Mouse (Mus musculus) liver, embryonic 11.5 days (tissue): ENCODE results near the gene Garem2. TPM values are rescaled to one million over a fixed set of nuclear protein-coding genes. Genes with fewer than 3 reads are reported as not detected.

Experiments
- ATAC-seq: fragments of 200-750 bp; cut with Nextera tagmentation; replicated peaks from 2 replicates; pipeline ENCODE4 v1.8.0; 2017; ENCODE audit warnings: moderate number of reproducible peaks, mild to moderate bottlenecking, moderate TSS enrichment, moderate library complexity; ENCODE audit not compliant: low FRiP score
- DNase-seq: peaks from one replicate; pipeline ENCODE4 v3.0.0-alpha.2; 2017; ENCODE audit warnings: low spot score
- H3K27ac ChIP-seq: fragments of 300-500 bp; sonication (generic); 2 replicates; pipeline ENCODE4 v1.5.1; 2014; ENCODE audit warnings: mild to moderate bottlenecking, low read depth, low read length, control low read depth
- H3K27me3 ChIP-seq: fragments of 300-500 bp; sonication (generic); replicated peaks from 2 replicates; pipeline ENCODE4 v1.6.1; 2014; ENCODE audit warnings: low read length, mixed read lengths; ENCODE audit not compliant: control insufficient read depth, insufficient read depth
- H3K36me3 ChIP-seq: fragments of 300-500 bp; sonication (generic); 2 replicates; pipeline ENCODE4 v1.6.1; 2014; ENCODE audit warnings: mild to moderate bottlenecking, low read length, moderate library complexity, mixed read lengths; ENCODE audit not compliant: control insufficient read depth, insufficient read depth
- H3K4me1 ChIP-seq: fragments of 300-500 bp; sonication (generic); replicated peaks from 2 replicates; pipeline ENCODE4 v1.6.1; 2014; ENCODE audit warnings: low read length, mixed read lengths; ENCODE audit not compliant: control insufficient read depth, insufficient read depth
- H3K4me2 ChIP-seq: fragments of 300-500 bp; sonication (generic); 2 replicates; pipeline ENCODE4 v1.6.1; 2014; ENCODE audit warnings: mild to moderate bottlenecking, control low read depth, moderate library complexity
- H3K4me3 ChIP-seq: fragments of 300-500 bp; sonication (generic); 2 replicates; pipeline ENCODE4 v1.5.1; 2014; ENCODE audit warnings: low read depth, low read length, control low read depth
- H3K9ac ChIP-seq: fragments of 300-500 bp; sonication (generic); 2 replicates; pipeline ENCODE4 v1.6.1; 2014; ENCODE audit warnings: low read depth, low read length, control low read depth
- H3K9me3 ChIP-seq: fragments of 300-500 bp; sonication (generic); 2 replicates; pipeline ENCODE4 v1.6.1; 2016; ENCODE audit warnings: low read length, inconsistent platforms, mixed read lengths; ENCODE audit not compliant: control insufficient read depth
- WGBS: fragments of 180-500 bp; shearing (Covaris S2); extraction: QIAGEN DNeasy Blood & Tissue Kit; methylation state at CpG from one replicate; pipeline ENCODE4 v1.1.7; 2014; 5-methylcytosine and 5-hydroxymethylcytosine counted together
- polyA plus RNA-seq: library from polyadenylated mRNA; unstranded; fragments of >200 nt; fragmentation: Nextera tagmentation; extraction: Ambion mirVana; gene quantifications from 2 replicates; pipeline ENCODE4 v1.2.1, GENCODE M21; 2014

Gene Garem2
- polyA plus RNA-seq, 1 experiment from 2014 or later: 0.18 TPM

- Histone ChIP-seq H3K4me1 (no peaks in the 10 kb centered on the region), H3K9me3 (no peaks in the 10 kb centered on the region), H3K27ac (no peak overlapping the region), H3K36me3 (0 out of 2 replicates have a peak, but pooled peaks cover under 1% of the 10 kb centered on the region), H3K4me3 (no peak overlapping the region), H3K9ac (no peak overlapping the region), H3K4me2 (no peak overlapping the region), H3K27me3 (no peaks in the 10 kb centered on the region)
- WGBS: 86% methylated on average over 5 of the region's 5 CpGs
- ATAC-seq (no peak), DNase-seq (no peak)
Observed at GRCm38 (mm10) chr5:30165234-30165946, 60.4 kb downstream of the Garem2 start.

Other genes with a start within 250 kb of the Garem2 start
- gene Il6, start 92.0 kb upstream of the Garem2 start, polyA plus RNA-seq: 0.30 TPM in 1 of 2 replicates, not detected in the other
- 344 and 357 TPM in 2 replicates for gene Tyms, start 31.5 kb upstream of the Garem2 start, polyA plus RNA-seq
- not detected in 2 replicates for gene 3110082J24Rik, start 925 bp downstream of the Garem2 start, polyA plus RNA-seq
- gene Hadha, start 50.0 kb downstream of the Garem2 start, polyA plus RNA-seq: 122 and 128 TPM in 2 replicates
- gene Hadhb, start 50.1 kb downstream of the Garem2 start, polyA plus RNA-seq: 145 and 167 TPM in 2 replicates
- not detected in 2 replicates for gene Adgrf3, start 100.6 kb downstream of the Garem2 start, polyA plus RNA-seq
- gene Selenoi, start 127.4 kb downstream of the Garem2 start, polyA plus RNA-seq: 28.2 and 31.3 TPM in 2 replicates
- 1.6 and 1.7 TPM in 2 replicates for gene Drc1, start 176.2 kb downstream of the Garem2 start, polyA plus RNA-seq